Mouse (Mus musculus): ENCODE data around the gene Nfam1. TPM values are rescaled to one million over a fixed set of nuclear protein-coding genes. Genes with fewer than 3 reads are reported as not detected.

Gene Nfam1
- polyA plus RNA-seq, 1 experiment = not detected

- TF ChIP-seq CTCF (IDR thresholded peaks at IDR 0.05; ENCODE audit: insufficient read depth, low read depth, low read length) = no peak
- no peak for TF ChIP-seq POLR2A (IDR thresholded peaks at IDR 0.05; ENCODE audit: insufficient read depth, low read depth, low read length)
- WGBS = 4% methylated on average over 26 of the region's 26 CpGs
- H3K4me3 ChIP-seq (ENCODE audit: insufficient read depth, low read depth, low read length) = peak overlapping the region; percentile 49
Observed at GRCm38 (mm10) chr15:82960786-82961561, 72.1 kb downstream of the Nfam1 start.

DNA sequence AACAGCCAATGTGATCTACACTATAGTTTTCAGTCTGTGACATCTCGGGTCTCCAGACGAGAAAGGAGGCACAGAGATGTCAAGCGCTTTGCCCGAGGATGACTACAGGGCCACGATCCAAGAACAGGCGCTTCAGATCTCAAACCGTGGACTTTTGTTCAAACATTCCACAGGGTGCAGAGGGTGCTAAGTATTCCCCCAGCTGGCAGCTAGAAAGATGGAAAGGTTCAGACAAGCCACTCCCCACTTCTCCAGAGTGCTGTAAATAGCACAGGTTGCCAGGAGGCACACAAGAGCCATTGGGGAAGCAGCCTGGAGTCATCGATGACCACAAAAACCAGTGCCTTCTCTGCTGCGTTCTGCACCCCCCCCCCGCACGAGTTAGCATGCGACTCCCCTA, 74.0 kb downstream of the Nfam1 start:
- peak overlapping the region; percentile 43; the same call in 1 of the 2 replicates for H3K27ac ChIP-seq (ENCODE audit: insufficient read depth, low read depth, low read length)
- H3K4me3 ChIP-seq (ENCODE audit: insufficient read depth, low read depth, low read length) = no peak overlapping the region
- WGBS = 33% methylated on average over 12 of the region's 12 CpGs
- peaks cover 81% of the 10 kb centered on the region for H3K4me1 ChIP-seq (ENCODE audit: control insufficient read depth, insufficient read depth, low read length)
- no peak for TF ChIP-seq CTCF (IDR thresholded peaks at IDR 0.05; ENCODE audit: insufficient read depth, low read depth, low read length)
- TF ChIP-seq POLR2A (IDR thresholded peaks at IDR 0.05; ENCODE audit: insufficient read depth, low read depth, low read length) = 0 out of 2 replicates have a peak, but pooled peaks have one; percentile 3

More at GRCm38 (mm10) chr15:82960786-82961561, 72.1 kb downstream of the Nfam1 start:
- H3K4me1 ChIP-seq (ENCODE audit: control insufficient read depth, insufficient read depth, low read length) = peaks cover 76% of the 10 kb centered on the region
- peak overlapping the region; percentile 29 for H3K27ac ChIP-seq (ENCODE audit: insufficient read depth, low read depth, low read length)

DNA sequence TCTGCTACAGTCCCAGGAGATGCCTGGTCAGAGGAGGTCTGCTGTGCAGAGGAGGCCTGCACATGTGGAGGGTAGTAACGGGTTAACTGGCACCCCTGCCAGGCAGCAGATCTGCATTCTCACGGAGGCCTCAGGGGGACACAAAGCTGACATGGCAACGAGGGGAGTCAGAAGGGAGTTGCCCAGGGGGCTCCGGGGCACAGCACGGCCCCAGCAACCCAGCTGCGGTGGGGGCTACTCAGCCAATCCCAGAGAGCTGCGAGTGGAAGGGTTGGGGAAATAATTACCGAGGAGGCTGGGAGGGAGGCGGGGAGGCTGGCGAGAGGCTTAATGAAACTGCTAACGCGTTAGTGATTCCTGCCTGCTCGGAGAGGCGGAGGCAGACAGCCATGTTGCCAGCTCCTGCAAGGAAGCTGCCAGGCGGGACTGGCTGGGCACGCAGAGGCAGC, 74.8 kb downstream of the Nfam1 start:
- 2% methylated on average over 16 of the region's 16 CpGs for WGBS
- Histone ChIP-seq H3K4me3 (ENCODE audit: insufficient read depth, low read depth, low read length) (peak overlapping the region; percentile 33), H3K27ac (ENCODE audit: insufficient read depth, low read depth, low read length) (peak overlapping the region; percentile 64), H3K4me1 (ENCODE audit: control insufficient read depth, insufficient read depth, low read length) (peaks cover 84% of the 10 kb centered on the region)
- TF ChIP-seq POLR2A (IDR thresholded peaks at IDR 0.05; ENCODE audit: insufficient read depth, low read depth, low read length) (0 out of 2 replicates have a peak, but pooled peaks have one; percentile 25), CTCF (IDR thresholded peaks at IDR 0.05; ENCODE audit: insufficient read depth, low read depth, low read length) (no peak)

- no peak overlapping the region for H3K4me3 ChIP-seq (ENCODE audit: insufficient read depth, low read depth, low read length)
- peaks cover 89% of the 10 kb centered on the region for H3K4me1 ChIP-seq (ENCODE audit: control insufficient read depth, insufficient read depth, low read length)
- no peak overlapping the region for H3K27ac ChIP-seq (ENCODE audit: insufficient read depth, low read depth, low read length)
- TF ChIP-seq POLR2A (IDR thresholded peaks at IDR 0.05; ENCODE audit: insufficient read depth, low read depth, low read length) (no peak), CTCF (IDR thresholded peaks at IDR 0.05; ENCODE audit: insufficient read depth, low read depth, low read length) (no peak)
- WGBS = 71% methylated on average over 4 of the region's 4 CpGs
Observed at GRCm38 (mm10) chr15:82956721-82957120, 76.4 kb downstream of the Nfam1 start.

DNA sequence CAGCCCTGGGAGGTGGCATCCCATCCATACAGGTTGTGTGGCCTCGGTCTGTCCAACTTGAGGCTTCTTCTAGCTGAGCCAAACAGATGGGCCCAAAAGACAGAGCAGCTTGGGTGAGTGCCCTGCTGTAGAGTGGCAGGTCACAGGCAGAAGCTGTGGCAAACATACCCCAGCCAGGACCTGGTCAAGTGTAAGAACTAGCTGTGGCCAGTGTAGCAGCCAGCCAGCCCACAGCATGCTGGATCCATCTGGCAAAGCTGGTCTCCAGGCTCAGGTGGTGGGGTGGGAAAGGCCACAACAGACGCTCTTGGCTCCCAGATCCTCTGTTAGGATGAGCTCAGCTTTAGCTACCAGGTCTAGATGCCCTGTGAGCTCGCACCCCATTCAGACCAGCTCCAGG, 76.8 kb downstream of the Nfam1 start:
- TF ChIP-seq CTCF (IDR thresholded peaks at IDR 0.05; ENCODE audit: insufficient read depth, low read depth, low read length) (no peak), POLR2A (IDR thresholded peaks at IDR 0.05; ENCODE audit: insufficient read depth, low read depth, low read length) (no peak)
- H3K27ac ChIP-seq (ENCODE audit: insufficient read depth, low read depth, low read length) = no peak overlapping the region
- peaks cover 86% of the 10 kb centered on the region for H3K4me1 ChIP-seq (ENCODE audit: control insufficient read depth, insufficient read depth, low read length)
- 93% methylated on average over 3 of the region's 3 CpGs for WGBS
- H3K4me3 ChIP-seq (ENCODE audit: insufficient read depth, low read depth, low read length) = no peak overlapping the region

DNA sequence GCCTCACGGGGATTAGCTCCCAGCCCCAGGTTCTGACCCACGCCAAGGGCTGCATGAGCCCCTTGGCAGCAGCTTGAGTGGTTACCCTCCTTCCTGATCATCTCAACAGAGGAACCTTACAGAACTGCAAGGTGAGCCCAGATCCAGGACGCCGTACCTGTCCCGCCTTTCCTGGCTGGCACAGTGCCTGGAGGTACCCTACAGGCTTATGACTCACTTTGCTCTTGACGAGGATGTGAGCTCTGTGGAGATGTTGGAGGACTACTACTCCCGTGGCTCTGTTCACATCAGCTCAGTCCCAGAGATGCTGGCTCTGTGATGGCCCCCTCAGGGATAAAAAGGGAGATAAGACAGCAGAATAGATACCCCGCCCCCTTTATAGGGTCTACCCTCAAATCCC, 77.8 kb downstream of the Nfam1 start:
- TF ChIP-seq CTCF (IDR thresholded peaks at IDR 0.05; ENCODE audit: insufficient read depth, low read depth, low read length) = no peak
- TF ChIP-seq POLR2A (IDR thresholded peaks at IDR 0.05; ENCODE audit: insufficient read depth, low read depth, low read length) = no peak
- 70% methylated on average over 8 of the region's 8 CpGs for WGBS
- Histone ChIP-seq H3K27ac (ENCODE audit: insufficient read depth, low read depth, low read length) (no peak overlapping the region), H3K4me1 (ENCODE audit: control insufficient read depth, insufficient read depth, low read length) (peaks cover 88% of the 10 kb centered on the region), H3K4me3 (ENCODE audit: insufficient read depth, low read depth, low read length) (no peak overlapping the region)

GRCm38 (mm10) chr15:82954034-82954433, 79.1 kb downstream of the Nfam1 start:
- Histone ChIP-seq H3K4me1 (ENCODE audit: control insufficient read depth, insufficient read depth, low read length) (peaks cover 85% of the 10 kb centered on the region), H3K4me3 (ENCODE audit: insufficient read depth, low read depth, low read length) (no peak overlapping the region), H3K27ac (ENCODE audit: insufficient read depth, low read depth, low read length) (no peak overlapping the region)
- 56% methylated on average over 5 of the region's 5 CpGs for WGBS
- TF ChIP-seq CTCF (IDR thresholded peaks at IDR 0.05; ENCODE audit: insufficient read depth, low read depth, low read length) (no peak), POLR2A (IDR thresholded peaks at IDR 0.05; ENCODE audit: insufficient read depth, low read depth, low read length) (no peak)

DNA sequence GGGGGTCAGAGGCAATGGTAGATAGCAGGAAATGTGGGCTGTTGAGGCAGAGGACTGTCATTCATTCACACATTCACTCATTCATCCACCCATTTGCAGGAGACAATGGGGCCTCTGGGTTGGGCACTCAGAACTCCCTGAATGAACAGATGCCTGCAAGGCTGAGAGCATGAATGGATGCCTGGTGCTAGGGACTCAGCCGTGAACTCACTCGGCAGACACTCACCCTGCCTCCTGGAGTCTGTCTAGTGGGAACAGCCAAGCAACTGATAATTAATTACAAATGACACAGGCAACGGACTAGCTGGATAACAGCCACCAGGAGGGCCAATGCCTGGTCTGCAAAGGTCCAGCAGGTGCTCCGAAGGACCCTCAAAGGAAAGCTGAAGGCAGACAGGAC, 80.0 kb downstream of the Nfam1 start:
- Histone ChIP-seq H3K4me1 (ENCODE audit: control insufficient read depth, insufficient read depth, low read length) (peaks cover 85% of the 10 kb centered on the region), H3K27ac (ENCODE audit: insufficient read depth, low read depth, low read length) (no peak overlapping the region), H3K4me3 (ENCODE audit: insufficient read depth, low read depth, low read length) (no peak overlapping the region)
- TF ChIP-seq POLR2A (IDR thresholded peaks at IDR 0.05; ENCODE audit: insufficient read depth, low read depth, low read length) = no peak
- 27% methylated on average over 4 of the region's 4 CpGs for WGBS

DNA sequence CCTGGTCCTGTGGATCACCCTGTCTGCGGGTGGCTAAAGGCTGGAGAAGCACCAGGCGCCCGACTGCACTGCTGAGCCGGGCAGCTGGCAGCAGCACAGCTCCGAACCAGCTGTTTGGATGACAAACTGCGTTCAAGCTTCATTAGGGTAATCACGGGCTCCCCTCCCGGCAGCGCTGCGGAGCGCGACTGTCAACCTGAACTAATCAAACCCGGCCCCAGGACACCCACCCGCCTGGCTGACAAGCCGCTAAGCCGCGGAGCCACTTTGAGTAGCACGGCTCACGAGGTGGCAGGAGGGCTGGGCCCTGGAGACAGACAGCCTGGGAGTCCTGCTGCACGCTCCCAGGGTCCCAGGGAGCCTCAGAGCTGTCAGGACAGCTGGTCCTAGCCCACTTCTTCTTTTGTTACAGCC, 80.8 kb downstream of the Nfam1 start:
- TF ChIP-seq POLR2A (IDR thresholded peaks at IDR 0.05; ENCODE audit: insufficient read depth, low read depth, low read length) = no peak
- TF ChIP-seq CTCF (IDR thresholded peaks at IDR 0.05; ENCODE audit: insufficient read depth, low read depth, low read length) = no peak
- H3K4me1 ChIP-seq (ENCODE audit: control insufficient read depth, insufficient read depth, low read length) = peaks cover 86% of the 10 kb centered on the region
- WGBS = 13% methylated on average over 20 of the region's 20 CpGs

More for the DNA sequence above, 80.8 kb downstream of the Nfam1 start:
- H3K4me3 ChIP-seq (ENCODE audit: insufficient read depth, low read depth, low read length) = no peak overlapping the region
- H3K27ac ChIP-seq (ENCODE audit: insufficient read depth, low read depth, low read length) = no peak overlapping the region

All from olfactory bulb, adult 2 months (tissue).